Mouse (Mus musculus) embryonic facial prominence, embryonic 11.5 days (tissue): ENCODE results near the gene Hps4. TPM values are rescaled to one million over a fixed set of nuclear protein-coding genes. Genes with fewer than 3 reads are reported as not detected.

ENCODE experiments used
- ATAC-seq: fragments of 200-750 bp; cut with Nextera tagmentation; replicated peaks from 2 replicates; pipeline ENCODE4 v1.8.0; 2017; ENCODE audit warnings: low read depth; ENCODE audit not compliant: insufficient number of reproducible peaks, low FRiP score, low TSS enrichment
- DNase-seq: peaks from one replicate; pipeline ENCODE4 v3.0.0-alpha.2; 2015; ENCODE audit warnings: low spot score
- H3K27ac ChIP-seq: fragments of 300-500 bp; sonication (generic); replicated peaks from 2 replicates; pipeline ENCODE4 v1.5.1; 2014; ENCODE audit warnings: mild to moderate bottlenecking, low read depth, low read length, control low read depth
- H3K27me3 ChIP-seq: fragments of 300-500 bp; sonication (generic); 2 replicates; pipeline ENCODE4 v1.6.1; 2014; ENCODE audit warnings: mild to moderate bottlenecking, low read length, moderate library complexity, mixed read lengths; ENCODE audit not compliant: control insufficient read depth, insufficient read depth
- H3K36me3 ChIP-seq: fragments of 300-500 bp; sonication (generic); replicated peaks from 2 replicates; pipeline ENCODE4 v1.6.1; 2014; ENCODE audit warnings: low read depth, mild to moderate bottlenecking, low read length, moderate library complexity, mixed read lengths; ENCODE audit not compliant: control insufficient read depth, insufficient read depth
- H3K4me1 ChIP-seq: fragments of 300-500 bp; sonication (generic); 2 replicates; pipeline ENCODE4 v1.6.1; 2014; ENCODE audit warnings: low read length, mixed read lengths; ENCODE audit not compliant: control insufficient read depth, insufficient read depth
- H3K4me2 ChIP-seq: fragments of 300-500 bp; sonication (generic); 2 replicates; pipeline ENCODE4 v1.6.1; 2014; ENCODE audit warnings: low read depth, mild to moderate bottlenecking, control low read depth, low read length, moderate library complexity
- H3K4me3 ChIP-seq: fragments of 300-500 bp; sonication (generic); 2 replicates; pipeline ENCODE4 v1.5.1; 2014; ENCODE audit warnings: low read depth, low read length, control low read depth
- H3K9ac ChIP-seq: fragments of 300-500 bp; sonication (generic); replicated peaks from 2 replicates; pipeline ENCODE4 v1.6.1; 2014; ENCODE audit warnings: mild to moderate bottlenecking, control low read depth, low read length
- H3K9me3 ChIP-seq: fragments of 300-500 bp; sonication (generic); replicated peaks from 2 replicates; pipeline ENCODE4 v1.6.1; 2016; ENCODE audit warnings: mild to moderate bottlenecking, low read length, inconsistent platforms, mixed read lengths; ENCODE audit not compliant: control insufficient read depth
- WGBS: fragments of 180-500 bp; shearing (Covaris S2); extraction: QIAGEN DNeasy Blood & Tissue Kit; methylation state at CpG from one replicate; pipeline ENCODE4 v1.1.7; 2014; 5-methylcytosine and 5-hydroxymethylcytosine counted together
- polyA plus RNA-seq: library from polyadenylated mRNA; unstranded; fragments of >200 nt; fragmentation: Nextera tagmentation; extraction: Ambion mirVana; gene quantifications from 2 replicates; pipeline ENCODE4 v1.2.1, GENCODE M21; 2014

Gene Hps4
- polyA plus RNA-seq, 1 experiment from 2014 or later = 28.6 TPM

GRCm38 (mm10) chr5:112343205-112343595 lies 317 bp downstream of the Hps4 start:
- no peak overlapping the region for H3K27ac ChIP-seq
- peak overlapping the region; percentile 77 for H3K9ac ChIP-seq
- no peaks in the 10 kb centered on the region for H3K27me3 ChIP-seq
- no peaks in the 10 kb centered on the region for H3K36me3 ChIP-seq
- ATAC-seq (peak; percentile 57), DNase-seq (peak; percentile 43)
- peak overlapping the region; percentile 82 for H3K4me3 ChIP-seq
- 0% methylated on average over 24 of the region's 24 CpGs for WGBS
- no peaks in the 10 kb centered on the region for H3K9me3 ChIP-seq
- peak overlapping the region; percentile 57 for H3K4me2 ChIP-seq
- H3K4me1 ChIP-seq = no peaks in the 10 kb centered on the region

- no peak for ATAC-seq
- H3K9ac ChIP-seq = no peak overlapping the region
- no peak overlapping the region for H3K4me3 ChIP-seq
- no peaks in the 10 kb centered on the region for H3K9me3 ChIP-seq
- H3K36me3 ChIP-seq = no peaks in the 10 kb centered on the region
- 77% methylated on average over 6 of the region's 6 CpGs for WGBS
- H3K27me3 ChIP-seq = no peaks in the 10 kb centered on the region
- H3K4me1 ChIP-seq = no peaks in the 10 kb centered on the region
- no peak overlapping the region for H3K27ac ChIP-seq
- no peak for DNase-seq
- no peak overlapping the region for H3K4me2 ChIP-seq
Observed at GRCm38 (mm10) chr5:112344092-112344960, 1.4 kb downstream of the Hps4 start.

GRCm38 (mm10) chr5:112346211-112346965 lies 3.5 kb downstream of the Hps4 start:
- Histone ChIP-seq H3K27me3 (no peaks in the 10 kb centered on the region), H3K4me1 (no peaks in the 10 kb centered on the region), H3K4me2 (no peak overlapping the region), H3K27ac (no peak overlapping the region), H3K9ac (no peak overlapping the region; the same call in 1 of the 2 replicates), H3K36me3 (no peaks in the 10 kb centered on the region), H3K4me3 (no peak overlapping the region), H3K9me3 (no peaks in the 10 kb centered on the region)
- WGBS = 87% methylated on average over 16 of the region's 16 CpGs
- no peak for DNase-seq
- no peak for ATAC-seq

GRCm38 (mm10) chr5:112349169-112349568 lies 6.3 kb downstream of the Hps4 start:
- Histone ChIP-seq H3K36me3 (no peaks in the 10 kb centered on the region), H3K4me3 (no peak overlapping the region), H3K9ac (no peak overlapping the region), H3K27me3 (no peaks in the 10 kb centered on the region), H3K4me2 (no peak overlapping the region), H3K9me3 (no peaks in the 10 kb centered on the region), H3K27ac (no peak overlapping the region), H3K4me1 (no peaks in the 10 kb centered on the region)
- ATAC-seq (no peak), DNase-seq (no peak)
- WGBS = 91% methylated on average over 8 of the region's 8 CpGs

- DNase-seq (no peak), ATAC-seq (no peak)
- no peak overlapping the region for H3K9ac ChIP-seq
- H3K4me3 ChIP-seq = no peak overlapping the region
- H3K4me2 ChIP-seq = no peak overlapping the region
- no peak overlapping the region for H3K27ac ChIP-seq
- WGBS = 92% methylated on average over 6 of the region's 6 CpGs
- H3K36me3 ChIP-seq = no peaks in the 10 kb centered on the region; the same call in 1 of the 2 replicates
- no peaks in the 10 kb centered on the region for H3K9me3 ChIP-seq
- H3K4me1 ChIP-seq = no peaks in the 10 kb centered on the region
- no peaks in the 10 kb centered on the region for H3K27me3 ChIP-seq
Observed at GRCm38 (mm10) chr5:112355493-112355892, 12.6 kb downstream of the Hps4 start.

- H3K27me3 ChIP-seq = no peaks in the 10 kb centered on the region
- H3K9me3 ChIP-seq = no peaks in the 10 kb centered on the region
- no peak within 1 kb of the TSS for H3K9ac ChIP-seq
- no peaks in the 10 kb centered on the region for H3K4me1 ChIP-seq
- 62% methylated on average over 13 of the region's 13 CpGs for WGBS
- no peak within 1 kb of the TSS for H3K27ac ChIP-seq
- H3K4me2 ChIP-seq = no peak within 1 kb of the TSS
- DNase-seq (no peak), ATAC-seq (no peak; the same call in 1 of the 2 replicates)
- no peak within 1 kb of the TSS for H3K4me3 ChIP-seq
- H3K36me3 ChIP-seq = no peaks in the 10 kb centered on the region; the same call in 1 of the 2 replicates
Observed at GRCm38 (mm10) chr5:112355910-112356309, 13.0 kb downstream of the Hps4 start, which contains the start of gene Gm6583. Gm6583 (minus strand) TSS chr5:112356033.

- Histone ChIP-seq H3K27me3 (no peaks in the 10 kb centered on the region), H3K4me3 (no peak overlapping the region), H3K27ac (no peak overlapping the region), H3K4me2 (no peak overlapping the region), H3K9ac (no peak overlapping the region), H3K4me1 (no peaks in the 10 kb centered on the region), H3K36me3 (no peaks in the 10 kb centered on the region; the same call in 1 of the 2 replicates), H3K9me3 (no peaks in the 10 kb centered on the region)
- DNase-seq (no peak), ATAC-seq (no peak; the same call in 1 of the 2 replicates)
- WGBS = 91% methylated on average over 9 of the region's 9 CpGs
Observed at GRCm38 (mm10) chr5:112356322-112356721, 13.4 kb downstream of the Hps4 start.

GRCm38 (mm10) chr5:112359520-112359919 lies 16.6 kb downstream of the Hps4 start:
- H3K9ac ChIP-seq = no peak overlapping the region
- no peaks in the 10 kb centered on the region for H3K4me1 ChIP-seq
- no peak overlapping the region for H3K27ac ChIP-seq
- DNase-seq = no peak
- no peak overlapping the region for H3K4me3 ChIP-seq
- no peaks in the 10 kb centered on the region for H3K27me3 ChIP-seq
- no peaks in the 10 kb centered on the region; the same call in none of the 2 replicates for H3K36me3 ChIP-seq
- no peak overlapping the region for H3K4me2 ChIP-seq
- H3K9me3 ChIP-seq = no peaks in the 10 kb centered on the region
- no peak for ATAC-seq
- WGBS = 93% methylated on average over 4 of the region's 4 CpGs
